8 mouse cellular contexts compared by ENCODE assay signal in the genomic region with DNA sequence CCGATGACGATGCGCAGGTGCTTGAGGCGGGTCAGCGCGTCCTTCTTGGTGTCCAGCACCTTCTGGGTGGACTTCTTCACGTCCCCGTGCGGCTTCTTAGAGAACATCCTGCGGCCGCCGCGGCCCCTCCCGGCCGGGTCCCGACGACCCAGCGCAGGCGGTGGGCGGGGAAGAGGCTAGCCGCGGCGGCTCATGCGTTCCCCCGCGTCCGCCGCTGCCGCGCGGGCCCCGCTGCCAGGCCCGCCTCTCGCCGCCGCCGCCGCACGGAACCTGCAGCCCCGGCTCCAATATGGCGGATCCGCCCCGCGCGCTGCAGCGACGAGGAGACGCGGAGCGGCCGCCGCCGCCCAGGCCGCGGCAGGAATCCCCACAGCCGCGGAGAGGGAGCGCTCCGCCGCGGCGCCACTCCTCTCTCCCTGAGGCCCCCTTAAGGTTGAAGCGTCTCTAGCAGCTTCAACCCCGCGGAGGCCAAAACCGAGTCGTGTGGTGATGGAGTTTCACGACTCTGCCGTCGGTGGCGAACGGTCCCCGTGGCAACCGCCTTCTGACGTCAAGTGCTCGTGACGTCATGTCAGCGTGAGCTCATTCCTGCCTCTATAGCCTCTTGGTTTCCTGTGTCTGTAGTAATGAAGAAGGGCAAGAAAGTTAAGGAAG. TPM values are rescaled to one million over a fixed set of nuclear protein-coding genes. Genes with fewer than 3 reads are reported as not detected.
DNase-seq lines count a peak whose midpoint lies in the region; ATAC-seq and TF ChIP-seq lines count a peak whose summit lies in the region.

A gene (minus strand): TSS at position 507 of the 654 bp plus-strand sequence.

- peak within 1 kb of the TSS; percentile 63 for H3K4me2 ChIP-seq in embryonic facial prominence, embryonic 13.5 days
- H3K4me2 ChIP-seq in limb, embryonic 13.5 days (replicated peaks): peak within 1 kb of the TSS; percentile 75
- H3K4me2 ChIP-seq in midbrain, embryonic 16.5 days (ENCODE audit: low read length): peak within 1 kb of the TSS; percentile 69

- peak; percentile 92 for DNase-seq in 3134 (ENCODE audit: extremely low read depth, insufficient read length, low spot score)
- peak; percentile 88 for DNase-seq in adrenal gland, postnatal 36 days
- peak; percentile 88 to 91 for DNase-seq in heart, adult 2 months
- DNase-seq in kidney, adult 8-10 months: peak; percentile 79 to 88
- peak; percentile 82 to 92 for DNase-seq in spleen, postnatal 10 days (ENCODE audit: low spot score in 2 of 2)

- H3K9me3 ChIP-seq in embryonic facial prominence, embryonic 13.5 days: no peaks in the 10 kb centered on the region
- H3K9me3 ChIP-seq in limb, embryonic 13.5 days: peaks cover 6% of the 10 kb centered on the region; the same call in 1 of the 2 replicates
- no peaks in the 10 kb centered on the region for H3K9me3 ChIP-seq in midbrain, embryonic 16.5 days (replicated peaks; ENCODE audit: control insufficient read depth, low read length, poor library complexity, severe bottlenecking)

- peaks cover 7% of the 10 kb centered on the region; the same call in 1 of the 2 replicates for H3K79me2 ChIP-seq in heart, adult 2 months (replicated peaks; ENCODE audit: control insufficient read depth, insufficient read depth, low read length)

- intact Hi-C loops in heart, adult 2 months (cut with DNase I): loop anchor here (1.0 to 2.0 kb wide), 2 partner anchors 14 to 23 kb away; no protein-coding TSS in a partner anchor

- peak; percentile 85 for ATAC-seq in embryonic facial prominence, embryonic 13.5 days (ENCODE audit: insufficient number of reproducible peaks, insufficient read depth, low FRiP score, low TSS enrichment, low read depth)
- ATAC-seq in limb, embryonic 13.5 days (ENCODE audit: low FRiP score, low read depth): peak; percentile 94
- ATAC-seq in midbrain, embryonic 16.5 days: peak; percentile 95

- peak; percentile 60 for TF ChIP-seq CTCF in heart, adult 2 months (IDR thresholded peaks at IDR 0.05)

- peaks cover 3% of the 10 kb centered on the region; the same call in 1 of the 2 replicates for H3K4me1 ChIP-seq in embryonic facial prominence, embryonic 13.5 days
- peaks cover 4% of the 10 kb centered on the region for H3K4me1 ChIP-seq in heart, adult 2 months (ENCODE audit: control insufficient read depth, insufficient read depth, low read length)
- H3K4me1 ChIP-seq in limb, embryonic 13.5 days: peaks cover 11% of the 10 kb centered on the region; the same call in 1 of the 2 replicates
- peaks cover 18% of the 10 kb centered on the region for H3K4me1 ChIP-seq in midbrain, embryonic 16.5 days (ENCODE audit: control insufficient read depth, insufficient read depth, low read length)

- WGBS in embryonic facial prominence, embryonic 13.5 days: under 1% methylated on average over 60 of the region's 78 CpGs
- under 1% methylated on average over 73 of the region's 78 CpGs for WGBS in heart, adult 2 months
- WGBS in limb, embryonic 13.5 days: under 1% methylated on average over 64 of the region's 78 CpGs
- under 1% methylated on average over 50 of the region's 78 CpGs for WGBS in midbrain, embryonic 16.5 days

- peak within 1 kb of the TSS; percentile 86 for H3K9ac ChIP-seq in embryonic facial prominence, embryonic 13.5 days
- H3K9ac ChIP-seq in heart, adult 2 months (ENCODE audit: low read depth, low read length): peak within 1 kb of the TSS; percentile 94
- peak within 1 kb of the TSS; percentile 92 for H3K9ac ChIP-seq in limb, embryonic 13.5 days
- H3K9ac ChIP-seq in midbrain, embryonic 16.5 days (ENCODE audit: low read depth, low read length): peak within 1 kb of the TSS; percentile 98

- TF ChIP-seq EP300 in heart, adult 2 months (IDR thresholded peaks at IDR 0.05; ENCODE audit: insufficient read depth, low read depth, low read length): peak; percentile 71; the same call in 1 of the 2 replicates

- H3K27me3 ChIP-seq in embryonic facial prominence, embryonic 13.5 days: no peaks in the 10 kb centered on the region
- no peaks in the 10 kb centered on the region for H3K27me3 ChIP-seq in heart, adult 2 months (ENCODE audit: control insufficient read depth, insufficient read depth, low read length)
- no peaks in the 10 kb centered on the region for H3K27me3 ChIP-seq in limb, embryonic 13.5 days
- no peaks in the 10 kb centered on the region for H3K27me3 ChIP-seq in midbrain, embryonic 16.5 days (ENCODE audit: control insufficient read depth, insufficient read depth, low read depth, low read length)

- TF ChIP-seq POLR2A in heart, adult 2 months (IDR thresholded peaks at IDR 0.05; ENCODE audit: insufficient read depth, low read depth, low read length): peak; percentile 80

- no peaks in the 10 kb centered on the region for H3K36me3 ChIP-seq in embryonic facial prominence, embryonic 13.5 days
- H3K36me3 ChIP-seq in heart, adult 2 months (ENCODE audit: control insufficient read depth, insufficient read depth, low read length): peaks cover 15% of the 10 kb centered on the region
- H3K36me3 ChIP-seq in limb, embryonic 13.5 days: no peaks in the 10 kb centered on the region
- H3K36me3 ChIP-seq in midbrain, embryonic 16.5 days (ENCODE audit: control insufficient read depth, insufficient read depth, low read length): no peaks in the 10 kb centered on the region

- peak within 1 kb of the TSS; percentile 92 for H3K27ac ChIP-seq in embryonic facial prominence, embryonic 13.5 days
- peak within 1 kb of the TSS; percentile 97 for H3K27ac ChIP-seq in heart, adult 2 months
- H3K27ac ChIP-seq in limb, embryonic 13.5 days: peak within 1 kb of the TSS; percentile 94
- H3K27ac ChIP-seq in midbrain, embryonic 16.5 days (ENCODE audit: low read length): peak within 1 kb of the TSS; percentile 95

- peak within 1 kb of the TSS; percentile 93 for H3K4me3 ChIP-seq in embryonic facial prominence, embryonic 13.5 days
- H3K4me3 ChIP-seq in heart, adult 2 months: peak within 1 kb of the TSS; percentile 87
- H3K4me3 ChIP-seq in limb, embryonic 13.5 days: peak within 1 kb of the TSS; percentile 92
- H3K4me3 ChIP-seq in midbrain, embryonic 16.5 days (ENCODE audit: low read depth, low read length): peak within 1 kb of the TSS; percentile 98

RNA-seq across cellular contexts. Expression of the gene that starts here (rescaled TPM):
- 10 to 100 TPM; 74.2 to 80.3 TPM for total RNA-seq in adrenal gland, postnatal 36 days (2021)
- 18.6 and 18.8 TPM in 2 replicates for polyA plus RNA-seq in embryonic facial prominence, embryonic 13.5 days (2015; fragmentation: Nextera tagmentation; extraction: Ambion mirVana)
- 10 to 100 TPM; 55.9 to 57.0 TPM for total RNA-seq in heart, adult 2 months (2021)
- polyA plus RNA-seq in heart, adult 2 months (2012; rRNA removed): 38.8 and 56.2 TPM in 2 replicates
- 16.1 and 16.7 TPM in 2 replicates for polyA plus RNA-seq in limb, embryonic 13.5 days (2015; fragmentation: Nextera tagmentation; extraction: Ambion mirVana)
- polyA plus RNA-seq in midbrain, embryonic 16.5 days (2015; fragmentation: Nextera tagmentation; extraction: Ambion mirVana): 24.0 and 26.2 TPM in 2 replicates

Comparison
In these comparisons a context has a peak if more than half of its experiments do, and no peak if none do; other contexts are left out.
1. Peak in every context shown above with its lines: DNase-seq, ATAC-seq, H3K4me3 ChIP-seq and H3K27ac ChIP-seq.